Mouse (Mus musculus) olfactory bulb, adult 2 months (tissue): ENCODE measurements around the gene Obsl1.

Experiments
- CTCF ChIP-seq: fragments of 200-500 bp; IDR thresholded peaks from 2 replicates; pipeline ENCODE4 v1.5.1; 2012; ENCODE audit warnings: low read depth, mild to moderate bottlenecking, low read length, moderate library complexity; ENCODE audit not compliant: insufficient read depth
- POLR2A ChIP-seq: fragments of 200-500 bp; IDR thresholded peaks from 2 replicates; pipeline ENCODE4 v1.6.1; 2012; ENCODE audit warnings: mild to moderate bottlenecking, low read depth, low read length, moderate library complexity; ENCODE audit not compliant: insufficient read depth

DNA sequence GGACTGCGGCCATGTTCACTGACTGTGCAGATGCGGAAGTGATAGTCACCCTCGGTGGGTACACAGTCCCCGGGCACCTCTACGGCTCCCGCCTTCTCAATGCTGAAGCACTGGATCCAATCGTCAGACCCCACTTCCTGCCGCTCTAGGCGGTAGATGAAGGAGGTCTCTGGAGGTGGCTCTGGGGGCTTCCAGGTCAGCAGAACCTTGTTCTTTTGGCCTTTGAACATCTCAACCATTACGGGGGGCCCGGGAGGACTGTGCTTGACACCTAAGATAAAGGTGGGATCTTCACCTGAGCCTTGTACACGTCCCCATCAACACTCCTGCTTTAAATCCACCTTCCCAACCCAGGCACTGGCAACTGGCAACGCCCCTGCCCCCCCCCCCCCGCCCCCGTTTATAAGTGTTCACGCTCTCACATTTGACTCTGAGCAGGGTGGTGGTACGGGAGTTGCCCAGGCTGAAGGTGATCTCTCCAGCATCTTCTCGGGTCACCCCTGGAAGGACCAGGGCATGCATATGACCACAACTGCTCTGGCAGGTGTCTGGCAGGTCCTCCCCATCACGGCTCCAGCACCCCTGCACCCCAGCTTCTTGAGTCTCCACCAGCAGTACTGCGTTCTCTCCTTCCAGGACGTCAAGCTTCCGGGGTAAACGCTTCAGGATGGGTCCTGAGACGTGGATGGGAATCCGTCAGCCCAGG lies 3.2 kb downstream of the Obsl1 start:
- TF ChIP-seq CTCF (no peak), POLR2A (no peak)
